17 mouse cellular contexts compared by ENCODE assay signal in the genomic region with DNA sequence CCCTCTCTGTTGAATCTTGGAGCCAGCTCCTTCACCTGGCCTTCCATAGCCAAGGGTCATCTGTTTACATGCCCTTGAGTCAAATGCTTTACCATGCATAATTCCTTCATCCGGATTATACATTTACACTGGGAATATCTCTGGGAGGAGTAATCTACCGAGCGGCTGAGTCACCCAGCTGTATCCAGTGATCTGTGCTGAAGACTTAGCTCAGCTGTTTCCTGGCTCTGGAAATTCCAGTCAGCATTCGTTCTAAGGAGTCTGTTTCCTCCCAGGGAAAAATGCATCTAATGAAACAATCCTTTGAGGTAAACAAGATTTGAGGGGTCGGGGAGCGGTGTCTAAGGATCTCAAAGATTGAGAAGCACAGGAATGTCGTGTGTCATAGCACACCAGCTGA.
DNase-seq lines count a peak whose midpoint lies in the region; ATAC-seq and TF ChIP-seq lines count a peak whose summit lies in the region.
"Had no signal": no experiment of that assay in that cellular context is flagged by ENCODE, and none has a peak within 500 bp of the region (broad histone marks: within the 10 kb centered on the region; RNA-seq: fewer than 3 reads in every experiment).

No protein-coding gene starts in this region.

- no peak overlapping the region for H3K9ac ChIP-seq in lung, postnatal 0 days (replicated peaks; ENCODE audit: low read depth)
- H3K9ac ChIP-seq in forebrain, postnatal 0 days: no peak overlapping the region
- H3K9ac ChIP-seq in midbrain, embryonic 11.5 days (ENCODE audit: low read length): no peak overlapping the region
- no peak overlapping the region for H3K9ac ChIP-seq in neural tube, embryonic 15.5 days (replicated peaks)
- H3K9ac ChIP-seq in liver, embryonic 12.5 days: no peak overlapping the region
- H3K9ac ChIP-seq: embryonic facial prominence, embryonic 15.5 days; limb, embryonic 13.5 days had no signal

- no peak overlapping the region for H3K4me3 ChIP-seq in lung, postnatal 0 days (ENCODE audit: low read depth, low read length)
- no peak overlapping the region for H3K4me3 ChIP-seq in forebrain, postnatal 0 days (ENCODE audit: low read depth, low read length)
- H3K4me3 ChIP-seq in midbrain, embryonic 11.5 days (ENCODE audit: low read depth, low read length): no peak overlapping the region
- H3K4me3 ChIP-seq in neural tube, embryonic 15.5 days (replicated peaks): no peak overlapping the region
- no peak overlapping the region for H3K4me3 ChIP-seq in liver, embryonic 12.5 days
- H3K4me3 ChIP-seq: embryonic facial prominence, embryonic 15.5 days; limb, embryonic 13.5 days had no signal

- TF ChIP-seq CTCF in lung, postnatal 0 days (IDR thresholded peaks at IDR 0.05): no peak
- no peak for TF ChIP-seq CTCF in forebrain, postnatal 0 days (IDR thresholded peaks at IDR 0.05; ENCODE audit: low read depth)

- ATAC-seq in lung, postnatal 0 days: peak; percentile 43
- ATAC-seq in forebrain, postnatal 0 days: no peak
- ATAC-seq in midbrain, embryonic 11.5 days (ENCODE audit: low FRiP score): no peak
- ATAC-seq in neural tube, embryonic 15.5 days (ENCODE audit: low FRiP score): peak; percentile 23; the same call in 1 of the 2 replicates
- ATAC-seq in liver, embryonic 12.5 days: no peak
- ATAC-seq: intestine, embryonic 16.5 days had no signal

- H3K4me2 ChIP-seq in lung, postnatal 0 days (replicated peaks; ENCODE audit: low read depth, low read length): no peak overlapping the region
- no peak overlapping the region for H3K4me2 ChIP-seq in forebrain, postnatal 0 days (ENCODE audit: low read depth)
- no peak overlapping the region for H3K4me2 ChIP-seq in midbrain, embryonic 11.5 days
- no peak overlapping the region for H3K4me2 ChIP-seq in neural tube, embryonic 15.5 days
- no peak overlapping the region for H3K4me2 ChIP-seq in liver, embryonic 12.5 days
- H3K4me2 ChIP-seq: embryonic facial prominence, embryonic 15.5 days; limb, embryonic 13.5 days had no signal

- peak; percentile 26 for DNase-seq in lung, postnatal 0 days (ENCODE audit: low spot score)
- DNase-seq in lung, postnatal 25 days (ENCODE audit: low spot score): no peak
- DNase-seq in forebrain, postnatal 0 days: peak; percentile 26
- DNase-seq in midbrain, embryonic 11.5 days (ENCODE audit: low spot score, missing footprints): no peak
- DNase-seq in testis, postnatal 10 days (ENCODE audit: low spot score): no peak
- no peak for DNase-seq in layer of hippocampus, adult 9-10 months (ENCODE audit: low spot score)
- DNase-seq: cerebellum, adult 11 months; heart, adult 18-20 months; heart, postnatal 10 days; kidney, postnatal 10 days; lung, adult 2 months; right cerebral cortex, postnatal 14 days had no signal

- no peak for TF ChIP-seq EP300 in lung, postnatal 0 days (IDR thresholded peaks at IDR 0.05)

- 42% methylated on average over 7 of the region's 7 CpGs for WGBS in lung, postnatal 0 days
- WGBS in forebrain, postnatal 0 days: 58% methylated on average over 7 of the region's 7 CpGs
- 54% methylated on average over 7 of the region's 7 CpGs for WGBS in midbrain, embryonic 11.5 days
- WGBS in neural tube, embryonic 15.5 days: 39% methylated on average over 7 of the region's 7 CpGs
- 53% methylated on average over 7 of the region's 7 CpGs for WGBS in liver, embryonic 12.5 days (ENCODE audit: insufficient replicate concordance)

- no peaks in the 10 kb centered on the region for H3K36me3 ChIP-seq in lung, postnatal 0 days (ENCODE audit: insufficient read depth, low read length)
- no peaks in the 10 kb centered on the region for H3K36me3 ChIP-seq in forebrain, postnatal 0 days (ENCODE audit: insufficient read depth)
- no peaks in the 10 kb centered on the region for H3K36me3 ChIP-seq in midbrain, embryonic 11.5 days (ENCODE audit: control insufficient read depth, insufficient read depth, low read length)
- no peaks in the 10 kb centered on the region for H3K36me3 ChIP-seq in neural tube, embryonic 15.5 days
- no peaks in the 10 kb centered on the region for H3K36me3 ChIP-seq in liver, embryonic 12.5 days
- H3K36me3 ChIP-seq: embryonic facial prominence, embryonic 15.5 days; limb, embryonic 13.5 days had no signal

- H3K27ac ChIP-seq in lung, postnatal 0 days (ENCODE audit: low read length): no peak overlapping the region
- H3K27ac ChIP-seq in forebrain, postnatal 0 days (ENCODE audit: low read depth, low read length): no peak overlapping the region
- H3K27ac ChIP-seq in midbrain, embryonic 11.5 days (ENCODE audit: low read depth, low read length): peak overlapping the region; percentile 75; the same call in 1 of the 2 replicates
- H3K27ac ChIP-seq in neural tube, embryonic 15.5 days (replicated peaks): peak overlapping the region; percentile 72
- no peak overlapping the region for H3K27ac ChIP-seq in liver, embryonic 12.5 days
- H3K27ac ChIP-seq: embryonic facial prominence, embryonic 15.5 days; limb, embryonic 13.5 days had no signal

- H3K9me3 ChIP-seq in lung, postnatal 0 days (ENCODE audit: low read length): no peaks in the 10 kb centered on the region
- no peaks in the 10 kb centered on the region for H3K9me3 ChIP-seq in forebrain, postnatal 0 days (ENCODE audit: low read length)
- H3K9me3 ChIP-seq in midbrain, embryonic 11.5 days (ENCODE audit: control insufficient read depth, low read length): no peaks in the 10 kb centered on the region
- H3K9me3 ChIP-seq in neural tube, embryonic 15.5 days (replicated peaks): no peaks in the 10 kb centered on the region
- H3K9me3 ChIP-seq in liver, embryonic 12.5 days (replicated peaks): no peaks in the 10 kb centered on the region
- H3K9me3 ChIP-seq: embryonic facial prominence, embryonic 15.5 days; limb, embryonic 13.5 days had no signal

- no peaks in the 10 kb centered on the region for H3K27me3 ChIP-seq in lung, postnatal 0 days (replicated peaks; ENCODE audit: insufficient read depth, low read length)
- no peaks in the 10 kb centered on the region for H3K27me3 ChIP-seq in forebrain, postnatal 0 days (ENCODE audit: insufficient read depth, low read length)
- H3K27me3 ChIP-seq in midbrain, embryonic 11.5 days (ENCODE audit: control insufficient read depth, insufficient read depth, low read length): no peaks in the 10 kb centered on the region
- H3K27me3 ChIP-seq in neural tube, embryonic 15.5 days (replicated peaks): no peaks in the 10 kb centered on the region
- H3K27me3 ChIP-seq in liver, embryonic 12.5 days (replicated peaks): no peaks in the 10 kb centered on the region
- H3K27me3 ChIP-seq: limb, embryonic 13.5 days had no signal

- no peaks in the 10 kb centered on the region for H3K4me1 ChIP-seq in lung, postnatal 0 days (ENCODE audit: insufficient read depth, low read depth, low read length)
- H3K4me1 ChIP-seq in forebrain, postnatal 0 days (ENCODE audit: insufficient read depth): peaks cover 18% of the 10 kb centered on the region
- peaks cover 47% of the 10 kb centered on the region for H3K4me1 ChIP-seq in midbrain, embryonic 11.5 days (ENCODE audit: control insufficient read depth, insufficient read depth, low read length)
- H3K4me1 ChIP-seq in neural tube, embryonic 15.5 days: peaks cover 41% of the 10 kb centered on the region
- H3K4me1 ChIP-seq in liver, embryonic 12.5 days: no peaks in the 10 kb centered on the region
- H3K4me1 ChIP-seq: embryonic facial prominence, embryonic 15.5 days had no signal

Comparison
In these comparisons a context has a peak if more than half of its experiments do, and no peak if none do; other contexts are left out.
1. DNase-seq: peak in lung, postnatal 0 days (single experiment) and forebrain, postnatal 0 days (single experiment); none in lung, postnatal 25 days (single experiment), midbrain, embryonic 11.5 days (single experiment), testis, postnatal 10 days (single experiment) and layer of hippocampus, adult 9-10 months (single experiment).
2. ATAC-seq: peak in lung, postnatal 0 days (single experiment) and neural tube, embryonic 15.5 days (single experiment); none in forebrain, postnatal 0 days (single experiment), midbrain, embryonic 11.5 days (single experiment) and liver, embryonic 12.5 days (single experiment).
3. H3K27ac ChIP-seq: peak in midbrain, embryonic 11.5 days (single experiment) and neural tube, embryonic 15.5 days (single experiment); none in lung, postnatal 0 days (single experiment), forebrain, postnatal 0 days (single experiment) and liver, embryonic 12.5 days (single experiment).